Mouse (Mus musculus) testis, adult 2 months (tissue): ENCODE results near the gene Tmem243. TPM values are rescaled to one million over a fixed set of nuclear protein-coding genes. Genes with fewer than 3 reads are reported as not detected.
A peak's percentile ranks its signal among the peaks of the same experiment; 100 is the strongest.

Experiments
- H3K27ac ChIP-seq: fragments of 200-500 bp; 2 replicates; pipeline ENCODE4 v1.5.1; 2012; ENCODE audit warnings: low read depth, low read length; ENCODE audit not compliant: control insufficient read depth, insufficient read depth
- H3K27me3 ChIP-seq: fragments of 200-500 bp; 2 replicates; pipeline ENCODE4 v1.6.1; 2012; ENCODE audit warnings: mild to moderate bottlenecking, low read length, moderate library complexity; ENCODE audit not compliant: control insufficient read depth, insufficient read depth
- H3K36me3 ChIP-seq: fragments of 200-500 bp; 2 replicates; pipeline ENCODE4 v1.6.1; 2012; ENCODE audit warnings: mild to moderate bottlenecking, low read length; ENCODE audit not compliant: control insufficient read depth, insufficient read depth
- H3K4me1 ChIP-seq: fragments of 200-500 bp; 2 replicates; pipeline ENCODE4 v1.6.1; 2012; ENCODE audit warnings: low read length; ENCODE audit not compliant: control insufficient read depth, insufficient read depth
- H3K4me3 ChIP-seq: fragments of 200-500 bp; 2 replicates; pipeline ENCODE4 v1.5.1; 2012; ENCODE audit warnings: low read depth, mild to moderate bottlenecking, low read length, moderate library complexity, mixed read lengths; ENCODE audit not compliant: control insufficient read depth
- CTCF ChIP-seq: fragments of 200-500 bp; IDR thresholded peaks from 2 replicates; pipeline ENCODE4 v1.5.1; 2012; ENCODE audit warnings: low read depth, mild to moderate bottlenecking, inconsistent platforms, low read length, moderate library complexity; ENCODE audit not compliant: control insufficient read depth, insufficient read depth, insufficient replicate concordance
- POLR2A ChIP-seq: fragments of 200-500 bp; IDR thresholded peaks from 2 replicates; pipeline ENCODE4 v1.6.1; 2012; ENCODE audit warnings: low read depth, mild to moderate bottlenecking, inconsistent platforms, low read length, moderate library complexity; ENCODE audit not compliant: control insufficient read depth
- polyA plus RNA-seq: library from polyadenylated mRNA; depleted of rRNA; stranded (reverse); fragments of >200 nt; gene quantifications from 2 replicates; pipeline ENCODE4 v1.2.3, GENCODE M21; 2012; rRNA removed

Gene Tmem243
- polyA plus RNA-seq, result 38.0 and 63.9 TPM in 2 replicates

- peaks cover 2% of the 10 kb centered on the region; the same call in 1 of the 2 replicates for H3K4me1 ChIP-seq
- H3K27ac ChIP-seq, result peak within 1 kb of the TSS; percentile 49
Observed at GRCm38 (mm10) chr5:9100207-9100848, at the start of gene Tmem243. TSS of gene Tmem243 (plus strand) at chr5:9100668.

GRCm38 (mm10) chr5:9056020-9056660 lies 44.3 kb upstream of the Tmem243 start:
- Histone ChIP-seq H3K27me3 (no peaks in the 10 kb centered on the region), H3K36me3 (no peaks in the 10 kb centered on the region), H3K4me3 (no peak overlapping the region), H3K27ac (no peak overlapping the region), H3K4me1 (peaks cover 2% of the 10 kb centered on the region)
- no peak for TF ChIP-seq CTCF
- TF ChIP-seq POLR2A, result no peak

More at GRCm38 (mm10) chr5:9100207-9100848, at the start of gene Tmem243:
- no peaks in the 10 kb centered on the region for H3K27me3 ChIP-seq
- H3K36me3 ChIP-seq, result no peaks in the 10 kb centered on the region
- H3K4me3 ChIP-seq, result peak within 1 kb of the TSS; percentile 83
- TF ChIP-seq CTCF (no peak), POLR2A (peak; percentile 56)

DNA sequence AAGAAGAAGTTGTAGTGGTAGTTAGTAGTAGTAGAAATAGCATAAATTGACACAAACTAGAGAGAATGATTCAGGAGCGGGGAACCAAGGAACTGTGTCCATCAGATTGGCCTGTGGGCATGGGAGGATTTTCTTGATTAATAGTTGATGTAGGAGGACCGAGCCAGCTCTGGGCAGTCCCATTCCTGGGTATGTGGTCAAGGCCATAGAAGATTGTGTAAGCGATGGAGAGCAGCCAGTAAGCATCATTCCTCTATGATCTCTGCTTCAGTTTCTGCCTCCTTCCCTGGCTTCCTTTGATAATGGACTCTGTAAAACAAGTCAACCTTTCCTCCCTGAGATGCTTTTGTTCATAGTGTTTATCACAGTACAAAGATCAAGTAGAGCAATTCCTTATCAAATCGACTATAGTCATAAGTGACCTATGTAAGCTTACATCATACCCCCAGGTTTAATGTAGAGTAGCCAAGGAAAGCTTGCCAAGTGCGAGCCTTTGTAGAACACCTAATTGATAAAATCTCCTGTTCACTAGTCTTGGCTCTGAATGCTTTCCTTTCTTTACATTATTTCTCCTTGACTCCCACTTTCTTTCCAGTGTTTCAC lies 43.1 kb upstream of the Tmem243 start:
- Histone ChIP-seq H3K4me3 (no peak overlapping the region), H3K36me3 (no peaks in the 10 kb centered on the region), H3K4me1 (peaks cover 2% of the 10 kb centered on the region), H3K27me3 (no peaks in the 10 kb centered on the region), H3K27ac (no peak overlapping the region)
- TF ChIP-seq CTCF (no peak), POLR2A (no peak)

DNA sequence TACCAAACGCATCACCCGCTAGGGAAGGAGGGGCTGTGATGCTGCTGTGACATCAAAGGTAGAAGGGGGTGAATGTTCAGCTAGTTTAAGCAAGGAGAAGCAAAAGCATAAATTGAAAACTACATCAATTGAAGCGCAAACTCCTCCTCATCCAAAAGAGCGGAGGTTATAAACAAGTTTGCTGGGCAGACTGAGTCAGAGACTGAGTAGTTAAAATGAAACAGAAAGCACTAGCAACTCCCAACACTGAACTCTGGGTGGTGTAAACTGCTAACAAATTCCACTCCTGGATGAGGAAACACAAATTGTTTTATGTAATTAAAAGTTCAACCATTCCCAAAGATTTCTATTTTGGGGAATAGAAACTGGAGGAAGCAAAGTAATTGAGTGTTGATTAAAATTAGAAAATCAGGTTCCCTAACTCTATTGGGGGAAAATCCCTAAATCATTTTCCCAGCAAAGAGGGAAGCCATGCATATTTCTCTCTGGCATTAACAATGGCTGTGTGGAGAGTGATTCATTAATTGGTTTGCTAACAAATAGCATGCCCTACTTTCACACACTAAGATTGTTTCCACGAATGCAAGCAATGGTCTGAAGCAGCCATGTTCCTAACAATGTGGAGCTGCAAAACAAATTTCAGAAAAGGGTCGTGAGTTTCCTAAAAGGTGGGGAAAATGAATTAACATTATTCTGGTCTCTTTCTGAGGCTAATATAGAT lies 41.0 kb upstream of the Tmem243 start:
- TF ChIP-seq CTCF, result no peak
- no peak for TF ChIP-seq POLR2A
- Histone ChIP-seq H3K27ac (no peak overlapping the region), H3K4me1 (peaks cover 2% of the 10 kb centered on the region), H3K27me3 (no peaks in the 10 kb centered on the region), H3K4me3 (no peak overlapping the region), H3K36me3 (no peaks in the 10 kb centered on the region)

GRCm38 (mm10) chr5:9060228-9060627 lies 40.2 kb upstream of the Tmem243 start:
- TF ChIP-seq CTCF (no peak), POLR2A (no peak)
- Histone ChIP-seq H3K4me1 (peaks cover 2% of the 10 kb centered on the region), H3K27ac (no peak overlapping the region), H3K27me3 (no peaks in the 10 kb centered on the region), H3K36me3 (no peaks in the 10 kb centered on the region), H3K4me3 (peak overlapping the region; percentile 13; the same call in 1 of the 2 replicates)

DNA sequence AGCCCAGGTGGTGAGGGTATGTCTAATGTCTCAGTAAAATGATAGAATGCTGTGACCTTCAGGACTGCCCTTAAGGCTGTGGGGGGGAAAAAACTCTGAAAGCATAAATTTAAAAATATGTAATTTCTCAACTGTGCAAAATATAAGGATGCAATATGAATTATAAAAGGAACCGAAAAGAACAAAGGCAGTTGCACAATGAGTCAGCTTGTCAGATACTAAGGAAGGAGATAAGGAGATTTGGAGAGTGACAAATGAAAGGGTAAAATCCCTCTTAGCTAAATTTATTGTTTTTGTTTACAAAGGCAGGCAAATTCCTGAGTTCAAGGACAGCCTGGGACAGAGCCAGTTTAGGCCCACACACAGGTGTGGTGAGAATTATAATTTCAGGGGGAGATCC lies 36.3 kb upstream of the Tmem243 start:
- no peak for TF ChIP-seq CTCF
- no peak for TF ChIP-seq POLR2A
- Histone ChIP-seq H3K4me3 (no peak overlapping the region), H3K27ac (no peak overlapping the region), H3K36me3 (no peaks in the 10 kb centered on the region), H3K4me1 (peaks cover 2% of the 10 kb centered on the region), H3K27me3 (no peaks in the 10 kb centered on the region)

DNA sequence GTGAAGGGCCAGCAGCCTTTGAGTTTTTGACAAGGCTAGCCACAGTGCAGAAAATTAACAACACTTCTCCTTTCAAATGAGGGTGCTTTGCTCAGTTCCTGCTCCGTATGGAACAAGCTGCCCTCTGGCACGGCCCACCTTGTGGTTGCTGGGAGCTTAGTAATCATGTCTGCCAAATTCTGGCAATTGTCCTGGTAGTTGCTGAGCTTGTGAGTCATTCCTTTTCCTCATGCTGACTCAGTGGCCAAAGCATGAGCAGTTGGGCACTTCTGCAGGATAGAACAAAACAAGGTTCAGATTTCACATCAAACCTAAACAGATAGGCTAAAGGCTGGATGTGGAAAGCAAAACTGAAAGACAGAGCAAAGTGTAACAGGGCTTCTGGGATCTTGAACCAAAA lies 31.6 kb upstream of the Tmem243 start:
- TF ChIP-seq CTCF (no peak), POLR2A (no peak)
- Histone ChIP-seq H3K27me3 (no peaks in the 10 kb centered on the region), H3K4me3 (no peak overlapping the region), H3K4me1 (no peaks in the 10 kb centered on the region), H3K27ac (no peak overlapping the region), H3K36me3 (no peaks in the 10 kb centered on the region)
